Mouse (Mus musculus): ENCODE measurements around the gene Dnase1l1. TPM values are rescaled to one million over a fixed set of nuclear protein-coding genes. Genes with fewer than 3 reads are reported as not detected.

Gene Dnase1l1
- total and polyA plus RNA-seq, 2 experiments, result 3.5 to 5.5 TPM

DNA sequence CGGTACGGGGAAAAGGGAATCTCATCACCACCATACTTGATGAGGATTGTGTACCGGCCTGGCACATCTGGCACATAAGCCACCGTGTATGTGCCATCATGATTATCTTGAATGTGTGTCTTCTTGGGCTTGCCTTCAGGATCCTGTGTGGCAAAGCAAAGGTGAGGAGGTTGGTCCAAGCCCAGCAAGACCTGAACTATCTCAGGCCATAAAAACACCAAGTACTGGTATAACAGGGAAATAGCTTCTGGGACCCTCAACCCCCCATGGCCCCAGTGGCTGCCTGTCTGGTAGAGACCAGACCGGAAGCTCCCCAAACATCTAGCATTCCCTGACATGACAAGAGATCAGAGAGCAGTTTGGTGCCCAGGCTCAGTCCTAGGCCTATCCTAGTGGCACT lies 48.9 kb downstream of the Dnase1l1 start:
- Histone ChIP-seq H3K79me2 (ENCODE audit: control insufficient read depth, insufficient read depth, low read length) (no peaks in the 10 kb centered on the region), H3K27ac (replicated peaks; ENCODE audit: insufficient read depth, low read depth, low read length) (no peak overlapping the region), H3K27me3 (ENCODE audit: control insufficient read depth, insufficient read depth, low read length) (no peaks in the 10 kb centered on the region), H3K36me3 (ENCODE audit: control insufficient read depth, insufficient read depth, low read length) (no peaks in the 10 kb centered on the region; the same call in 1 of the 2 replicates), H3K4me1 (ENCODE audit: control insufficient read depth, insufficient read depth, low read length) (no peaks in the 10 kb centered on the region), H3K9ac (ENCODE audit: low read depth, low read length) (no peak overlapping the region), H3K4me3 (ENCODE audit: insufficient read depth, low read depth, low read length) (no peak overlapping the region)
- TF ChIP-seq CTCF (IDR thresholded peaks at IDR 0.05; ENCODE audit: low read depth, low read length) (no peak), POLR2A (IDR thresholded peaks at IDR 0.05; ENCODE audit: extremely low read depth, insufficient read depth, low read length) (no peak)
- 89% methylated on average over 5 of the region's 5 CpGs for WGBS
- no peak for DNase-seq (ENCODE audit: extremely low read depth, low read depth, low spot score)

- no peaks in the 10 kb centered on the region; the same call in 1 of the 2 replicates for H3K36me3 ChIP-seq (ENCODE audit: control insufficient read depth, insufficient read depth, low read length)
- DNase-seq (ENCODE audit: extremely low read depth, low read depth, low spot score), result no peak
- 80% methylated on average over 1 of the region's 1 CpGs for WGBS
Measured at GRCm38 (mm10) chrX:74230038-74230437, 52.1 kb downstream of the Dnase1l1 start.

More at GRCm38 (mm10) chrX:74230038-74230437, 52.1 kb downstream of the Dnase1l1 start:
- H3K4me3 ChIP-seq (ENCODE audit: insufficient read depth, low read depth, low read length), result no peak overlapping the region
- no peak overlapping the region for H3K9ac ChIP-seq (ENCODE audit: low read depth, low read length)
- H3K27me3 ChIP-seq (ENCODE audit: control insufficient read depth, insufficient read depth, low read length), result no peaks in the 10 kb centered on the region
- no peaks in the 10 kb centered on the region for H3K4me1 ChIP-seq (ENCODE audit: control insufficient read depth, insufficient read depth, low read length)
- no peak overlapping the region for H3K27ac ChIP-seq (replicated peaks; ENCODE audit: insufficient read depth, low read depth, low read length)
- TF ChIP-seq CTCF (IDR thresholded peaks at IDR 0.05; ENCODE audit: low read depth, low read length) (no peak), POLR2A (IDR thresholded peaks at IDR 0.05; ENCODE audit: extremely low read depth, insufficient read depth, low read length) (no peak)
- H3K79me2 ChIP-seq (ENCODE audit: control insufficient read depth, insufficient read depth, low read length), result no peaks in the 10 kb centered on the region

Other genes with a start within 250 kb of the Dnase1l1 start
- not detected in 2 replicates for gene Opn1mw, start 154.9 kb downstream of the Dnase1l1 start, total RNA-seq (2014; rRNA removed)
- not detected in 2 replicates for gene Opn1mw, start 154.9 kb downstream of the Dnase1l1 start, polyA plus RNA-seq (2012; rRNA removed)
- gene Mecp2, start 147.0 kb downstream of the Dnase1l1 start, total RNA-seq (2014; rRNA removed), result 5.4 and 5.8 TPM in 2 replicates
- gene Mecp2, start 147.0 kb downstream of the Dnase1l1 start, polyA plus RNA-seq (2012; rRNA removed), result 1.9 and 2.0 TPM in 2 replicates
- gene Tex28, start 114.5 kb downstream of the Dnase1l1 start, total RNA-seq (2014; rRNA removed), result not detected in 2 replicates
- gene Tex28, start 114.5 kb downstream of the Dnase1l1 start, polyA plus RNA-seq (2012; rRNA removed), result not detected in 2 replicates
- under 0.01 TPM in 1 of 2 replicates, not detected in the other for gene Tktl1, start 105.1 kb downstream of the Dnase1l1 start, total RNA-seq (2014; rRNA removed)
- gene Tktl1, start 105.1 kb downstream of the Dnase1l1 start, polyA plus RNA-seq (2012; rRNA removed), result not detected in 2 replicates
- 34.8 and 47.3 TPM in 2 replicates for gene Flna, start 32.5 kb downstream of the Dnase1l1 start, total RNA-seq (2014; rRNA removed)
- 14.9 and 24.4 TPM in 2 replicates for gene Flna, start 32.5 kb downstream of the Dnase1l1 start, polyA plus RNA-seq (2012; rRNA removed)
- 10.2 and 10.3 TPM in 2 replicates for gene Emd, start 27.6 kb downstream of the Dnase1l1 start, total RNA-seq (2014; rRNA removed)
- gene Emd, start 27.6 kb downstream of the Dnase1l1 start, polyA plus RNA-seq (2012; rRNA removed), result 32.4 and 38.8 TPM in 2 replicates
- 1,181 and 1,274 TPM in 2 replicates for gene Rpl10, start 11.5 kb downstream of the Dnase1l1 start, total RNA-seq (2014; rRNA removed)
- gene Rpl10, start 11.5 kb downstream of the Dnase1l1 start, polyA plus RNA-seq (2012; rRNA removed), result 968 and 1,030 TPM in 2 replicates
- gene Taz, start 425 bp downstream of the Dnase1l1 start, total RNA-seq (2014; rRNA removed), result 29.7 and 37.2 TPM in 2 replicates
- 48.8 and 53.9 TPM in 2 replicates for gene Taz, start 425 bp downstream of the Dnase1l1 start, polyA plus RNA-seq (2012; rRNA removed)
- gene Atp6ap1, start 14.8 kb upstream of the Dnase1l1 start, total RNA-seq (2014; rRNA removed), result 53.1 and 67.8 TPM in 2 replicates
- gene Atp6ap1, start 14.8 kb upstream of the Dnase1l1 start, polyA plus RNA-seq (2012; rRNA removed), result 150 and 152 TPM in 2 replicates
- gene Gdi1, start 22.7 kb upstream of the Dnase1l1 start, total RNA-seq (2014; rRNA removed), result 54.7 and 55.5 TPM in 2 replicates
- gene Gdi1, start 22.7 kb upstream of the Dnase1l1 start, polyA plus RNA-seq (2012; rRNA removed), result 43.6 and 72.5 TPM in 2 replicates
- 8.1 and 10.3 TPM in 2 replicates for gene Fam50a, start 30.7 kb upstream of the Dnase1l1 start, total RNA-seq (2014; rRNA removed)
- gene Fam50a, start 30.7 kb upstream of the Dnase1l1 start, polyA plus RNA-seq (2012; rRNA removed), result 6.3 and 7.3 TPM in 2 replicates
- gene Plxna3, start 46.7 kb upstream of the Dnase1l1 start, total RNA-seq (2014; rRNA removed), result 0.34 and 0.46 TPM in 2 replicates
- 0.95 and 1.8 TPM in 2 replicates for gene Plxna3, start 46.7 kb upstream of the Dnase1l1 start, polyA plus RNA-seq (2012; rRNA removed)
- gene Lage3, start 71.3 kb upstream of the Dnase1l1 start, total RNA-seq (2014; rRNA removed), result 28.7 and 32.2 TPM in 2 replicates
- gene Lage3, start 71.3 kb upstream of the Dnase1l1 start, polyA plus RNA-seq (2012; rRNA removed), result 35.3 and 38.2 TPM in 2 replicates
- gene Ubl4a, start 90.9 kb upstream of the Dnase1l1 start, total RNA-seq (2014; rRNA removed), result 14.0 and 17.0 TPM in 2 replicates
- 29.2 and 33.6 TPM in 2 replicates for gene Ubl4a, start 90.9 kb upstream of the Dnase1l1 start, polyA plus RNA-seq (2012; rRNA removed)
- gene Slc10a3, start 91.0 kb upstream of the Dnase1l1 start, total RNA-seq (2014; rRNA removed), result 2.8 and 3.2 TPM in 2 replicates
- gene Slc10a3, start 91.0 kb upstream of the Dnase1l1 start, polyA plus RNA-seq (2012; rRNA removed), result 6.3 and 8.4 TPM in 2 replicates
- 5.8 and 8.1 TPM in 2 replicates for gene Fam3a, start 110.9 kb upstream of the Dnase1l1 start, total RNA-seq (2014; rRNA removed)
- 22.7 and 24.1 TPM in 2 replicates for gene Fam3a, start 110.9 kb upstream of the Dnase1l1 start, polyA plus RNA-seq (2012; rRNA removed)
- gene Ikbkg, start 111.0 kb upstream of the Dnase1l1 start, total RNA-seq (2014; rRNA removed), result 50.5 and 68.5 TPM in 2 replicates
- 24.3 and 32.8 TPM in 2 replicates for gene Ikbkg, start 111.0 kb upstream of the Dnase1l1 start, polyA plus RNA-seq (2012; rRNA removed)
- gene G6pdx, start 146.9 kb upstream of the Dnase1l1 start, total RNA-seq (2014; rRNA removed), result 3.2 and 4.0 TPM in 2 replicates
- gene G6pdx, start 146.9 kb upstream of the Dnase1l1 start, polyA plus RNA-seq (2012; rRNA removed), result 2.0 and 3.8 TPM in 2 replicates
- gene Gm6880, start 199.1 kb upstream of the Dnase1l1 start, total RNA-seq (2014; rRNA removed), result not detected in 2 replicates
- not detected in 2 replicates for gene Gm6880, start 199.1 kb upstream of the Dnase1l1 start, polyA plus RNA-seq (2012; rRNA removed)

All from liver, adult 2 months (tissue).